Mouse (Mus musculus): Measurements from ENCODE around the gene Gdf15.

- TF ChIP-seq GATA1 (IDR thresholded peaks at IDR 0.05; ENCODE audit: borderline replicate concordance, low read length), result no peak
- no peak for TF ChIP-seq FLI1 (IDR thresholded peaks at IDR 0.05; ENCODE audit: low read length)
Observed at GRCm38 (mm10) chr8:70663691-70664090, 31.4 kb upstream of the Gdf15 start.

Measured in megakaryocyte, embryonic 14.5 days (primary cell).